Mouse (Mus musculus): ENCODE measurements around the gene Mrps7. TPM values are rescaled to one million over a fixed set of nuclear protein-coding genes. Genes with fewer than 3 reads are reported as not detected.
"Not testable (repeated sequence)": the region's sequence is repeated elsewhere in the genome, so short reads cannot be mapped to it uniquely, and the experiment has no call there.

Mrps7 gene
- polyA plus RNA-seq, 2 experiments = 47.4 to 86.6 TPM

- H3K9ac ChIP-seq (ENCODE audit: low read depth, low read length, severe bottlenecking) = no peak overlapping the region
- H3K4me1 ChIP-seq (ENCODE audit: control insufficient read depth, insufficient read depth, low read length) = no peaks in the 10 kb centered on the region
- no peaks in the 10 kb centered on the region for H3K9me3 ChIP-seq (ENCODE audit: control insufficient read depth, low read length)
- H3K27me3 ChIP-seq (ENCODE audit: control insufficient read depth, insufficient read depth, low read length) = no peaks in the 10 kb centered on the region
- ATAC-seq (ENCODE audit: low FRiP score, low read depth) = no peak
- TF ChIP-seq POLR2A (IDR thresholded peaks at IDR 0.05; ENCODE audit: borderline replicate concordance, extremely low read depth, insufficient read depth, insufficient read length) = no peak
- no peak overlapping the region for H3K4me3 ChIP-seq (replicated peaks; ENCODE audit: low read length)
- DNase-seq (ENCODE audit: low spot score) = no peak
- no peak overlapping the region for H3K27ac ChIP-seq (replicated peaks; ENCODE audit: low read depth, low read length)
- WGBS = 92% methylated on average over 13 of the region's 13 CpGs
- no peak overlapping the region for H3K4me2 ChIP-seq (replicated peaks; ENCODE audit: low read depth, low read length, severe bottlenecking)
- peaks cover 21% of the 10 kb centered on the region for H3K36me3 ChIP-seq (ENCODE audit: control insufficient read depth, insufficient read depth, low read length)
These were observed 40.6 kb downstream of the Mrps7 start for GRCm38 (mm10) chr11:115644308-115644707.

- ATAC-seq (ENCODE audit: low FRiP score, low read depth); H3K9me3 ChIP-seq (ENCODE audit: control insufficient read depth, low read length); H3K9ac ChIP-seq (ENCODE audit: low read depth, low read length, severe bottlenecking); H3K4me2 ChIP-seq (replicated peaks; ENCODE audit: low read depth, low read length, severe bottlenecking); H3K27ac ChIP-seq (replicated peaks; ENCODE audit: low read depth, low read length); DNase-seq (ENCODE audit: low spot score); H3K4me1 ChIP-seq (ENCODE audit: control insufficient read depth, insufficient read depth, low read length); H3K4me3 ChIP-seq (replicated peaks; ENCODE audit: low read length); H3K27me3 ChIP-seq (ENCODE audit: control insufficient read depth, insufficient read depth, low read length): not testable (repeated sequence)
- WGBS = 78% methylated on average over 14 of the region's 14 CpGs
- peaks cover 21% of the 10 kb centered on the region for H3K36me3 ChIP-seq (ENCODE audit: control insufficient read depth, insufficient read depth, low read length)
These were observed 41.8 kb downstream of the Mrps7 start for GRCm38 (mm10) chr11:115645498-115645897.

- no peak for ATAC-seq (ENCODE audit: low FRiP score, low read depth)
- no peak overlapping the region for H3K27ac ChIP-seq (replicated peaks; ENCODE audit: low read depth, low read length)
- no peak overlapping the region for H3K4me2 ChIP-seq (replicated peaks; ENCODE audit: low read depth, low read length, severe bottlenecking)
- H3K36me3 ChIP-seq (ENCODE audit: control insufficient read depth, insufficient read depth, low read length) = peaks cover 23% of the 10 kb centered on the region
- H3K4me3 ChIP-seq (replicated peaks; ENCODE audit: low read length) = no peak overlapping the region
- H3K4me1 ChIP-seq (ENCODE audit: control insufficient read depth, insufficient read depth, low read length) = no peaks in the 10 kb centered on the region
- no peaks in the 10 kb centered on the region for H3K27me3 ChIP-seq (ENCODE audit: control insufficient read depth, insufficient read depth, low read length)
- DNase-seq (ENCODE audit: low spot score) = no peak
- H3K9me3 ChIP-seq (ENCODE audit: control insufficient read depth, low read length) = no peaks in the 10 kb centered on the region
- no peak overlapping the region for H3K9ac ChIP-seq (ENCODE audit: low read depth, low read length, severe bottlenecking)
- WGBS = 92% methylated on average over 9 of the region's 9 CpGs
- no peak for TF ChIP-seq POLR2A (IDR thresholded peaks at IDR 0.05; ENCODE audit: borderline replicate concordance, extremely low read depth, insufficient read depth, insufficient read length)
These were observed 42.7 kb downstream of the Mrps7 start for GRCm38 (mm10) chr11:115646439-115646838.

GRCm38 (mm10) chr11:115647459-115647858, 43.7 kb downstream of the Mrps7 start:
- 0 out of 2 replicates have a peak, but pooled peaks have one; percentile 56 for ATAC-seq (ENCODE audit: low FRiP score, low read depth)
- Histone ChIP-seq H3K36me3 (ENCODE audit: control insufficient read depth, insufficient read depth, low read length) (peaks cover 24% of the 10 kb centered on the region), H3K27me3 (ENCODE audit: control insufficient read depth, insufficient read depth, low read length) (no peaks in the 10 kb centered on the region), H3K27ac (replicated peaks; ENCODE audit: low read depth, low read length) (no peak overlapping the region), H3K9me3 (ENCODE audit: control insufficient read depth, low read length) (no peaks in the 10 kb centered on the region), H3K9ac (ENCODE audit: low read depth, low read length, severe bottlenecking) (no peak overlapping the region), H3K4me1 (ENCODE audit: control insufficient read depth, insufficient read depth, low read length) (no peaks in the 10 kb centered on the region), H3K4me2 (replicated peaks; ENCODE audit: low read depth, low read length, severe bottlenecking) (no peak overlapping the region), H3K4me3 (replicated peaks; ENCODE audit: low read length) (no peak overlapping the region)
- 54% methylated on average over 6 of the region's 6 CpGs for WGBS
- no peak for TF ChIP-seq POLR2A (IDR thresholded peaks at IDR 0.05; ENCODE audit: borderline replicate concordance, extremely low read depth, insufficient read depth, insufficient read length)
- DNase-seq (ENCODE audit: low spot score) = peak; percentile 91

GRCm38 (mm10) chr11:115649706-115650105, 46.0 kb downstream of the Mrps7 start:
- Histone ChIP-seq H3K36me3 (ENCODE audit: control insufficient read depth, insufficient read depth, low read length) (peaks cover 34% of the 10 kb centered on the region), H3K27me3 (ENCODE audit: control insufficient read depth, insufficient read depth, low read length) (no peaks in the 10 kb centered on the region), H3K4me1 (ENCODE audit: control insufficient read depth, insufficient read depth, low read length) (no peaks in the 10 kb centered on the region), H3K27ac (replicated peaks; ENCODE audit: low read depth, low read length) (no peak overlapping the region), H3K4me3 (replicated peaks; ENCODE audit: low read length) (no peak overlapping the region), H3K9me3 (ENCODE audit: control insufficient read depth, low read length) (no peaks in the 10 kb centered on the region), H3K9ac (ENCODE audit: low read depth, low read length, severe bottlenecking) (0 out of 2 replicates have a peak overlapping the region, but pooled peaks have one; percentile 8), H3K4me2 (replicated peaks; ENCODE audit: low read depth, low read length, severe bottlenecking) (no peak overlapping the region)
- 80% methylated on average over 10 of the region's 10 CpGs for WGBS
- DNase-seq (ENCODE audit: low spot score) (no peak), ATAC-seq (ENCODE audit: low FRiP score, low read depth) (no peak)
- TF ChIP-seq POLR2A (IDR thresholded peaks at IDR 0.05; ENCODE audit: borderline replicate concordance, extremely low read depth, insufficient read depth, insufficient read length) = no peak

- Histone ChIP-seq H3K27ac (replicated peaks; ENCODE audit: low read depth, low read length) (no peak overlapping the region), H3K27me3 (ENCODE audit: control insufficient read depth, insufficient read depth, low read length) (no peaks in the 10 kb centered on the region), H3K9me3 (ENCODE audit: control insufficient read depth, low read length) (no peaks in the 10 kb centered on the region), H3K4me2 (replicated peaks; ENCODE audit: low read depth, low read length, severe bottlenecking) (no peak overlapping the region), H3K36me3 (ENCODE audit: control insufficient read depth, insufficient read depth, low read length) (peaks cover 35% of the 10 kb centered on the region), H3K9ac (ENCODE audit: low read depth, low read length, severe bottlenecking) (no peak overlapping the region), H3K4me1 (ENCODE audit: control insufficient read depth, insufficient read depth, low read length) (no peaks in the 10 kb centered on the region), H3K4me3 (replicated peaks; ENCODE audit: low read length) (no peak overlapping the region)
- no peak for TF ChIP-seq POLR2A (IDR thresholded peaks at IDR 0.05; ENCODE audit: borderline replicate concordance, extremely low read depth, insufficient read depth, insufficient read length)
- WGBS = 75% methylated on average over 3 of the region's 3 CpGs
- DNase-seq (ENCODE audit: low spot score) = no peak
- no peak for ATAC-seq (ENCODE audit: low FRiP score, low read depth)
These were observed 48.0 kb downstream of the Mrps7 start for GRCm38 (mm10) chr11:115651680-115652079.

Measured in limb, embryonic 14.5 days (tissue).